Mouse (Mus musculus): ENCODE measurements at regions not wholly inside any gene's neighbourhood (a gene's known extent, or its start where the extent isn't known, plus 50 kb on each side); places are given as distances from the start of the nearest gene placed in this dataset.
A peak's percentile ranks its signal among the peaks of the same experiment; 100 is the strongest.

GRCm38 (mm10) chr9:13999358-13999757 is 171.8 kb downstream of the Fam76b start:
- ATAC-seq (ENCODE audit: low FRiP score), result no peak
- H3K36me3 ChIP-seq (replicated peaks; ENCODE audit: control insufficient read depth, insufficient read depth), result no peaks in the 10 kb centered on the region

DNA sequence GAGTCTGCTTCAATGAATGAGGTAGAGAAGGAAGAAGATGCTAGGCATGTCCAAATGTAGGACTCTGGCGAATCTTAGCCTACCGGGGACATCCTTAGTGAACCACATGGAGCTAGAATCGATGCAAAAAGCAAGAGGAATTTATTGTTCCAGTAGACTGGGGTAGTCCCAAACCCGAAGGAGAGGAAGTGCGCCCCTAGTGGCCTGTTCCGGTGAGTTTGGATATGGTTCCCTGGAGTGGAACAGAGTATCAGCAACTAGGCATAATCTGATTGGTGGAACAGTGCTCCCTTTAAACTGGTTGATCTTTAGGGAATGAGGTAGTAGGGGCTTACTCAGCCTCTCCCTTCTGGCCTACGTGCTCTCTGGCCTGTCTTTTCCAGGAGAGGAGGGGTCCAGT is 174.0 kb downstream of the Fam76b start:
- WGBS, result 76% methylated on average over 7 of the region's 7 CpGs
- Histone ChIP-seq H3K4me2 (replicated peaks) (no peak overlapping the region), H3K27ac (no peak overlapping the region), H3K27me3 (ENCODE audit: control insufficient read depth, insufficient read depth, low read length) (no peaks in the 10 kb centered on the region), H3K4me3 (replicated peaks; ENCODE audit: low read length) (no peak overlapping the region), H3K9me3 (ENCODE audit: control insufficient read depth, low read length) (no peaks in the 10 kb centered on the region), H3K9ac (no peak overlapping the region), H3K4me1 (replicated peaks; ENCODE audit: control insufficient read depth, insufficient read depth, low read length) (no peaks in the 10 kb centered on the region), H3K36me3 (replicated peaks; ENCODE audit: control insufficient read depth, insufficient read depth) (no peaks in the 10 kb centered on the region)
- DNase-seq (ENCODE audit: low spot score) (no peak), ATAC-seq (ENCODE audit: low FRiP score) (no peak)

More at GRCm38 (mm10) chr9:13999358-13999757, 171.8 kb downstream of the Fam76b start:
- Histone ChIP-seq H3K27ac (no peak overlapping the region), H3K4me2 (replicated peaks) (no peak overlapping the region), H3K4me3 (replicated peaks; ENCODE audit: low read length) (no peak overlapping the region), H3K4me1 (replicated peaks; ENCODE audit: control insufficient read depth, insufficient read depth, low read length) (no peaks in the 10 kb centered on the region), H3K9me3 (ENCODE audit: control insufficient read depth, low read length) (no peaks in the 10 kb centered on the region), H3K9ac (no peak overlapping the region), H3K27me3 (ENCODE audit: control insufficient read depth, insufficient read depth, low read length) (no peaks in the 10 kb centered on the region)
- 56% methylated on average over 4 of the region's 4 CpGs for WGBS
- DNase-seq (ENCODE audit: low spot score), result peak; percentile 35

- no peak overlapping the region for H3K4me2 ChIP-seq (replicated peaks)
- no peak overlapping the region for H3K27ac ChIP-seq
- ATAC-seq (ENCODE audit: low FRiP score), result no peak
- H3K9ac ChIP-seq, result no peak overlapping the region
- no peaks in the 10 kb centered on the region for H3K36me3 ChIP-seq (replicated peaks; ENCODE audit: control insufficient read depth, insufficient read depth)
- H3K4me1 ChIP-seq (replicated peaks; ENCODE audit: control insufficient read depth, insufficient read depth, low read length), result no peaks in the 10 kb centered on the region
- WGBS, result 39% methylated on average over 2 of the region's 2 CpGs
- H3K4me3 ChIP-seq (replicated peaks; ENCODE audit: low read length), result no peak overlapping the region
- no peaks in the 10 kb centered on the region for H3K27me3 ChIP-seq (ENCODE audit: control insufficient read depth, insufficient read depth, low read length)
- DNase-seq (ENCODE audit: low spot score), result no peak
- H3K9me3 ChIP-seq (ENCODE audit: control insufficient read depth, low read length), result no peaks in the 10 kb centered on the region
Observed at GRCm38 (mm10) chr9:14002236-14002635, 174.7 kb downstream of the Fam76b start.

- no peak overlapping the region for H3K27ac ChIP-seq
- no peak overlapping the region for H3K9ac ChIP-seq
- DNase-seq (ENCODE audit: low spot score) (no peak), ATAC-seq (ENCODE audit: low FRiP score) (no peak)
- no peak overlapping the region for H3K4me2 ChIP-seq (replicated peaks)
- H3K27me3 ChIP-seq (ENCODE audit: control insufficient read depth, insufficient read depth, low read length), result no peaks in the 10 kb centered on the region
- no peak overlapping the region for H3K4me3 ChIP-seq (replicated peaks; ENCODE audit: low read length)
- no peaks in the 10 kb centered on the region for H3K4me1 ChIP-seq (replicated peaks; ENCODE audit: control insufficient read depth, insufficient read depth, low read length)
- no peaks in the 10 kb centered on the region for H3K36me3 ChIP-seq (replicated peaks; ENCODE audit: control insufficient read depth, insufficient read depth)
- no peaks in the 10 kb centered on the region for H3K9me3 ChIP-seq (ENCODE audit: control insufficient read depth, low read length)
- WGBS, result 94% methylated on average over 3 of the region's 3 CpGs
Observed at GRCm38 (mm10) chr9:14003163-14003562, 175.6 kb downstream of the Fam76b start.

DNA sequence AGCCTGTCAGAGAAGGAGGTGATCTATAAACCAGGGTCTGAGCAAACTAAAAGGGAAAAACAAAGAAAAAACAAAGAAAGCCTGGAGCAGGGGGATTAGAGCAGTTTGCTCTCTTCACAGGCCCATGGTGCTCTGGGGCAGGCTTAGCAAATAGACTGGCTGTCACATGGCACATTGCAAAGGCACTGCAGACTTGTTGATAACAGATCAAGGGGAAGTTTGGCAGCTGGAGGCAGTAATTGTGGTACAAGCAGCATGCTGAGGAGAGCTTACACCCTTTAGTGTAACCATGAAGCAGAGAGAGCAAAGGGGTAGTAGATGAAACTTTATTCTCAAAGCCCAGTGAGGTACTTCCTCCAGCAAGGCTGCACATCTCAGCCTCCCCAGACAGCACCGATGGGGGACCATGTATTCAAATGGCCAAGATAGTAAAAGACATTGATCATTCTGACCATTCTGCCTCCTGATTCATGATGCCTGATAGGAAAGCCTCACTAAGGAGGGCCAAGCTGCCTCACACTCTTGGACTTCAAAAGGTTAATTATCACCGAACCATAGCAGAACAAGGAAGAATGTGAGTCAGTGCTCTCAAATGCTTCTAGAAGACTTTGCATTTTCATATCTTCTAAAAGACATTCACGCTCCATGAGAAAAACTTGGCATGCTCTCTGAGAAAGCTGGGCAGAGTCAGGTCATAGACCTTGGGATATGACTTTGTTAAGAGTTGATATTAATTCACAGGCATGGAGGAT is 178.9 kb downstream of the Fam76b start:
- DNase-seq (ENCODE audit: low spot score) (no peak), ATAC-seq (ENCODE audit: low FRiP score) (no peak)
- Histone ChIP-seq H3K4me2 (replicated peaks) (no peak overlapping the region), H3K9ac (no peak overlapping the region), H3K9me3 (ENCODE audit: control insufficient read depth, low read length) (no peaks in the 10 kb centered on the region), H3K27ac (no peak overlapping the region), H3K4me3 (replicated peaks; ENCODE audit: low read length) (no peak overlapping the region), H3K36me3 (replicated peaks; ENCODE audit: control insufficient read depth, insufficient read depth) (no peaks in the 10 kb centered on the region), H3K27me3 (ENCODE audit: control insufficient read depth, insufficient read depth, low read length) (no peaks in the 10 kb centered on the region), H3K4me1 (replicated peaks; ENCODE audit: control insufficient read depth, insufficient read depth, low read length) (no peaks in the 10 kb centered on the region)
- WGBS, result 94% methylated on average over 3 of the region's 3 CpGs

GRCm38 (mm10) chr9:14009451-14009850 is 181.9 kb downstream of the Fam76b start:
- Histone ChIP-seq H3K9ac (no peak overlapping the region), H3K4me2 (replicated peaks) (no peak overlapping the region), H3K27me3 (ENCODE audit: control insufficient read depth, insufficient read depth, low read length) (no peaks in the 10 kb centered on the region), H3K36me3 (replicated peaks; ENCODE audit: control insufficient read depth, insufficient read depth) (no peaks in the 10 kb centered on the region), H3K4me1 (replicated peaks; ENCODE audit: control insufficient read depth, insufficient read depth, low read length) (no peaks in the 10 kb centered on the region), H3K27ac (no peak overlapping the region), H3K9me3 (ENCODE audit: control insufficient read depth, low read length) (no peaks in the 10 kb centered on the region), H3K4me3 (replicated peaks; ENCODE audit: low read length) (no peak overlapping the region)
- 86% methylated on average over 5 of the region's 5 CpGs for WGBS
- ATAC-seq (ENCODE audit: low FRiP score) (no peak), DNase-seq (ENCODE audit: low spot score) (no peak)

DNA sequence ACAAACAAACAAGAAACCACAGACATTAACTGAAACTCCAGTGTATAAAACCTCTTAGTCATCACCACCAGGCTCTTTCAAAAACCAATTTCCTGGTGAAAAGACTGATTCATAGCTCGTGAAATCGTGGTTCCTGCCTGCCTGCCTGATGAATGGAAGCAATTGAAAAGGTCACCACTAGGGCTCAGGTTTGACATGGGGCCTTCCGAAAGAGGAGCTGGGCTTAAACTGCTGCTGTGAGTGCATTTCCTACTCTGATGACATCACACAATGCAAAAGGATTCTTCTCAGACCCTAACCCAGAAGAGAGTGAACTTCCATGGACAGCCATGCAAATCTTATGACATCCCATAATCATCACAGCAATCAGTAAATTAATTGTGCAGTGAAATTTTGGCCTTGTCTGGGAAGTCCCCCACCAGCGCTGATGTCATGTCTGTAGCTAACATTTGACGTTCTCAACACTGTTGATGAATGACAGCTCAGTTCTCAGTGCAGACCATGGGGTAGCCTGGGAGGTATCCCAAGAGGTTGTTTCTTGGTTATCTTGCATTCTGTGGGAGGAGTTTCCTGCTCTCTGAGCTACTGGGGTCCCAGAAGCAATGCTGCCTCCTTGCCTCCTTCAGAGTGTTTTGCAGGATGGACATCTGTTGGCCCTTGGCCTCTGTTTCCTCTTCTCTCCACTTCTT is 182.9 kb downstream of the Fam76b start:
- no peak for DNase-seq (ENCODE audit: low spot score)

DNA sequence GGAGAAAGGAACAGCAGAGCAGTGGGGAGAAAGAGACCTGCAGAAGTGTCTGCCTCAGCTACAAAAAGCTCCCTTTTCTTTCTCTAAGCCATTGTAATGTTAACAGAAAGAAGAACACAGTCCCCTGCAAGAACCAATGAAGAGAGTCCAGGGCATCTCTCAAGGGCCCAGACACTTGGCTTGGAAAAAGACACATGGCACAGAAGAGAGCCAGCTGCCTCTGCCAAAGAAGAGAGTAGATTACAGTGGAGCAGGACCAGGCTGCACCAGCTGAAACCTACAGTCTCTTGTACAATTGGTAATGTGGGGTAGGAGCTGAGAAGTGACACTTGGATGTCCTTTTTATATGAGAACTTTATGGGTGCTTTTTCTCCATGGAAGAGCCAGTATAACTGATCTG is 196.7 kb downstream of the Fam76b start:
- ATAC-seq (ENCODE audit: low FRiP score) (no peak), DNase-seq (ENCODE audit: low spot score) (no peak)
- no peak overlapping the region for H3K4me3 ChIP-seq (replicated peaks; ENCODE audit: low read length)
- H3K4me2 ChIP-seq (replicated peaks), result no peak overlapping the region
- H3K27me3 ChIP-seq (ENCODE audit: control insufficient read depth, insufficient read depth, low read length), result no peaks in the 10 kb centered on the region
- no peaks in the 10 kb centered on the region for H3K4me1 ChIP-seq (replicated peaks; ENCODE audit: control insufficient read depth, insufficient read depth, low read length)
- H3K9ac ChIP-seq, result no peak overlapping the region
- no peak overlapping the region for H3K27ac ChIP-seq
- H3K9me3 ChIP-seq (ENCODE audit: control insufficient read depth, low read length), result no peaks in the 10 kb centered on the region
- H3K36me3 ChIP-seq (replicated peaks; ENCODE audit: control insufficient read depth, insufficient read depth), result no peaks in the 10 kb centered on the region

More for the DNA sequence above, 182.9 kb downstream of the Fam76b start:
- Histone ChIP-seq H3K27me3 (ENCODE audit: control insufficient read depth, insufficient read depth, low read length) (no peaks in the 10 kb centered on the region), H3K4me2 (replicated peaks) (no peak overlapping the region), H3K4me3 (replicated peaks; ENCODE audit: low read length) (no peak overlapping the region), H3K36me3 (replicated peaks; ENCODE audit: control insufficient read depth, insufficient read depth) (no peaks in the 10 kb centered on the region), H3K9me3 (ENCODE audit: control insufficient read depth, low read length) (no peaks in the 10 kb centered on the region), H3K4me1 (replicated peaks; ENCODE audit: control insufficient read depth, insufficient read depth, low read length) (no peaks in the 10 kb centered on the region), H3K9ac (no peak overlapping the region), H3K27ac (no peak overlapping the region)
- no peak for ATAC-seq (ENCODE audit: low FRiP score)
- WGBS, result 47% methylated on average over 5 of the region's 5 CpGs

- ATAC-seq (ENCODE audit: low FRiP score) (no peak), DNase-seq (ENCODE audit: low spot score) (no peak)
- H3K27me3 ChIP-seq (ENCODE audit: control insufficient read depth, insufficient read depth, low read length), result no peaks in the 10 kb centered on the region
- H3K27ac ChIP-seq, result no peak overlapping the region
- H3K4me3 ChIP-seq (replicated peaks; ENCODE audit: low read length), result no peak overlapping the region
- H3K9ac ChIP-seq, result no peak overlapping the region
- 76% methylated on average over 3 of the region's 3 CpGs for WGBS
- H3K4me1 ChIP-seq (replicated peaks; ENCODE audit: control insufficient read depth, insufficient read depth, low read length), result no peaks in the 10 kb centered on the region
- H3K36me3 ChIP-seq (replicated peaks; ENCODE audit: control insufficient read depth, insufficient read depth), result no peaks in the 10 kb centered on the region
- no peak overlapping the region for H3K4me2 ChIP-seq (replicated peaks)
- H3K9me3 ChIP-seq (ENCODE audit: control insufficient read depth, low read length), result no peaks in the 10 kb centered on the region
Observed at GRCm38 (mm10) chr9:14024701-14025100, 197.2 kb downstream of the Fam76b start.

Data from hindbrain, embryonic 14.5 days (tissue).